Mouse (Mus musculus) megakaryocyte, embryonic 14.5 days (primary cell): ENCODE results near the gene Wdr62.

Experiments
- FLI1 ChIP-seq: IDR thresholded peaks from 2 replicates; pipeline ENCODE4 v1.6.1; 2012; ENCODE audit warnings: low read length, inconsistent platforms, mixed read lengths
- GATA1 ChIP-seq: IDR thresholded peaks from 3 replicates; pipeline ENCODE4 v1.6.1; 2012; ENCODE audit warnings: mixed read lengths, low read length, inconsistent platforms, borderline replicate concordance

GRCm38 (mm10) chr7:30219293-30220007 lies 60.8 kb downstream of the Wdr62 start:
- TF ChIP-seq GATA1 (no peak), FLI1 (no peak)
